27 mouse cellular contexts compared by ENCODE assay signal in genomic region chr9:99166946-99167345, GRCm38 (mm10). TPM values are rescaled to one million over a fixed set of nuclear protein-coding genes. Genes with fewer than 3 reads are reported as not detected.
DNase-seq lines count a peak whose midpoint lies in the region; ATAC-seq and TF ChIP-seq lines count a peak whose summit lies in the region.
"Had no signal": no experiment of that assay in that cellular context is flagged by ENCODE, and none has a peak within 500 bp of the region (broad histone marks: within the 10 kb centered on the region; RNA-seq: fewer than 3 reads in every experiment).

No protein-coding gene starts in this region.

- no peak overlapping the region for H3K9ac ChIP-seq in forebrain, postnatal 0 days
- no peak overlapping the region for H3K9ac ChIP-seq in lung, embryonic 16.5 days (ENCODE audit: low read length)
- H3K9ac ChIP-seq in embryonic facial prominence, embryonic 13.5 days, result no peak overlapping the region
- no peak overlapping the region for H3K9ac ChIP-seq in forebrain, embryonic 14.5 days (ENCODE audit: low read length)
- H3K9ac ChIP-seq: hindbrain, embryonic 13.5 days; limb, embryonic 13.5 days; midbrain, embryonic 15.5 days had no signal

- H3K27me3 ChIP-seq in forebrain, embryonic 10.5 days (ENCODE audit: poor library complexity, severe bottlenecking), result peaks cover 6% of the 10 kb centered on the region; the same call in 1 of the 2 replicates
- no peaks in the 10 kb centered on the region for H3K27me3 ChIP-seq in forebrain, postnatal 0 days (ENCODE audit: insufficient read depth, low read length)
- H3K27me3 ChIP-seq in lung, embryonic 16.5 days (ENCODE audit: control insufficient read depth, insufficient read depth, low read depth, low read length), result no peaks in the 10 kb centered on the region
- H3K27me3 ChIP-seq in embryonic facial prominence, embryonic 13.5 days, result no peaks in the 10 kb centered on the region
- no peaks in the 10 kb centered on the region for H3K27me3 ChIP-seq in forebrain, embryonic 14.5 days (replicated peaks; ENCODE audit: control insufficient read depth, insufficient read depth, low read length)
- H3K27me3 ChIP-seq: limb, embryonic 13.5 days; megakaryocyte, embryonic 14.5 days; midbrain, embryonic 15.5 days had no signal

- H3K9me3 ChIP-seq in forebrain, embryonic 10.5 days, result no peaks in the 10 kb centered on the region
- no peaks in the 10 kb centered on the region for H3K9me3 ChIP-seq in forebrain, postnatal 0 days (ENCODE audit: low read length)
- H3K9me3 ChIP-seq in lung, embryonic 16.5 days (ENCODE audit: control insufficient read depth, low read length), result no peaks in the 10 kb centered on the region
- no peaks in the 10 kb centered on the region for H3K9me3 ChIP-seq in embryonic facial prominence, embryonic 13.5 days
- H3K9me3 ChIP-seq in forebrain, embryonic 14.5 days (replicated peaks; ENCODE audit: control insufficient read depth, low read length), result no peaks in the 10 kb centered on the region
- H3K9me3 ChIP-seq: G1E; hindbrain, embryonic 13.5 days; limb, embryonic 13.5 days; megakaryocyte, embryonic 14.5 days; midbrain, embryonic 15.5 days had no signal

- no peaks in the 10 kb centered on the region for H3K36me3 ChIP-seq in forebrain, embryonic 10.5 days (replicated peaks)
- H3K36me3 ChIP-seq in forebrain, postnatal 0 days (ENCODE audit: insufficient read depth), result no peaks in the 10 kb centered on the region
- no peaks in the 10 kb centered on the region for H3K36me3 ChIP-seq in lung, embryonic 16.5 days (ENCODE audit: control insufficient read depth, insufficient read depth, low read length)
- no peaks in the 10 kb centered on the region for H3K36me3 ChIP-seq in embryonic facial prominence, embryonic 13.5 days
- no peaks in the 10 kb centered on the region for H3K36me3 ChIP-seq in forebrain, embryonic 14.5 days (ENCODE audit: control insufficient read depth, insufficient read depth, low read length)
- H3K36me3 ChIP-seq: G1E; hindbrain, embryonic 13.5 days; limb, embryonic 13.5 days; midbrain, embryonic 15.5 days had no signal

- no peak for DNase-seq in forebrain, embryonic 10.5 days (ENCODE audit: extremely low spot score, low spot score)
- DNase-seq in forebrain, postnatal 0 days, result no peak
- DNase-seq in lung, postnatal 10 days, result no peak
- DNase-seq in urinary bladder, postnatal 14 days (ENCODE audit: low spot score), result peak; percentile 76
- DNase-seq in forebrain, embryonic 14.5 days (ENCODE audit: low spot score), result no peak
- no peak for DNase-seq in layer of hippocampus, postnatal 10 days (ENCODE audit: low spot score in 2 of 2)
- DNase-seq: adrenal gland, postnatal 14 days; cerebellum, adult 11 months; cerebellum, postnatal 14 days; gastrocnemius, adult 2 months; heart, postnatal 10 days; kidney, adult 9 months; kidney, postnatal 4 days; layer of hippocampus, adult 9-11 months; thymus, adult 18-20 months had no signal

- no peak overlapping the region for H3K4me3 ChIP-seq in forebrain, embryonic 10.5 days
- H3K4me3 ChIP-seq in forebrain, postnatal 0 days (ENCODE audit: low read depth, low read length), result no peak overlapping the region
- no peak overlapping the region for H3K4me3 ChIP-seq in lung, embryonic 16.5 days (ENCODE audit: low read length)
- no peak overlapping the region for H3K4me3 ChIP-seq in embryonic facial prominence, embryonic 13.5 days
- H3K4me3 ChIP-seq in forebrain, embryonic 14.5 days (ENCODE audit: low read depth, low read length), result no peak overlapping the region
- H3K4me3 ChIP-seq: gastrocnemius, adult 2 months; hindbrain, embryonic 13.5 days; limb, embryonic 13.5 days; megakaryocyte, embryonic 14.5 days; midbrain, embryonic 15.5 days; myocyte had no signal

- WGBS in forebrain, embryonic 10.5 days, result 64% methylated on average over 5 of the region's 5 CpGs
- WGBS in forebrain, postnatal 0 days, result 62% methylated on average over 5 of the region's 5 CpGs
- 58% methylated on average over 5 of the region's 5 CpGs for WGBS in lung, embryonic 16.5 days
- 43% methylated on average over 5 of the region's 5 CpGs for WGBS in embryonic facial prominence, embryonic 13.5 days
- WGBS in forebrain, embryonic 14.5 days, result 65% methylated on average over 5 of the region's 5 CpGs

- H3K4me2 ChIP-seq in forebrain, postnatal 0 days (ENCODE audit: low read depth), result no peak overlapping the region
- H3K4me2 ChIP-seq in lung, embryonic 16.5 days (ENCODE audit: low read depth, low read length), result 0 out of 2 replicates have a peak overlapping the region, but pooled peaks have one; percentile 23
- no peak overlapping the region for H3K4me2 ChIP-seq in embryonic facial prominence, embryonic 13.5 days
- no peak overlapping the region for H3K4me2 ChIP-seq in forebrain, embryonic 14.5 days (ENCODE audit: low read length)
- H3K4me2 ChIP-seq: heart, embryonic 11.5 days; hindbrain, embryonic 13.5 days; limb, embryonic 13.5 days; midbrain, embryonic 15.5 days had no signal

- ATAC-seq in forebrain, postnatal 0 days, result no peak
- ATAC-seq in lung, embryonic 16.5 days (ENCODE audit: low read depth), result peak; percentile 15; the same call in 1 of the 2 replicates
- ATAC-seq in embryonic facial prominence, embryonic 13.5 days (ENCODE audit: insufficient number of reproducible peaks, insufficient read depth, low FRiP score, low TSS enrichment, low read depth), result no peak
- no peak for ATAC-seq in forebrain, embryonic 14.5 days
- ATAC-seq: activated CD4-positive, CD25-positive, alpha-beta regulatory T cell, adult 4 months; CD4-positive, CD25-positive, alpha-beta regulatory T cell, adult 4 months; inflammation-experienced regulatory T-cells, adult 6 months; midbrain, embryonic 15.5 days had no signal

- peaks cover 50% of the 10 kb centered on the region for H3K4me1 ChIP-seq in forebrain, embryonic 10.5 days
- no peaks in the 10 kb centered on the region for H3K4me1 ChIP-seq in forebrain, postnatal 0 days (ENCODE audit: insufficient read depth)
- no peaks in the 10 kb centered on the region for H3K4me1 ChIP-seq in lung, embryonic 16.5 days (replicated peaks; ENCODE audit: control insufficient read depth, insufficient read depth, low read length)
- H3K4me1 ChIP-seq in embryonic facial prominence, embryonic 13.5 days, result peaks cover 27% of the 10 kb centered on the region
- H3K4me1 ChIP-seq in forebrain, embryonic 14.5 days (ENCODE audit: control insufficient read depth, insufficient read depth, low read length), result peaks cover 11% of the 10 kb centered on the region

- 0 out of 2 replicates have a peak overlapping the region, but pooled peaks have one; percentile 51 for H3K27ac ChIP-seq in forebrain, embryonic 10.5 days
- no peak overlapping the region for H3K27ac ChIP-seq in forebrain, postnatal 0 days (ENCODE audit: low read depth, low read length)
- no peak overlapping the region for H3K27ac ChIP-seq in lung, embryonic 16.5 days (ENCODE audit: low read length)
- peak overlapping the region; percentile 65 for H3K27ac ChIP-seq in embryonic facial prominence, embryonic 13.5 days
- no peak overlapping the region for H3K27ac ChIP-seq in forebrain, embryonic 14.5 days (ENCODE audit: low read depth, low read length)
- H3K27ac ChIP-seq: gastrocnemius, adult 2 months; hindbrain, embryonic 13.5 days; midbrain, embryonic 15.5 days had no signal

- TF ChIP-seq CTCF in forebrain, postnatal 0 days (IDR thresholded peaks at IDR 0.05; ENCODE audit: low read depth), result no peak

RNA-seq across cellular contexts. Expression of gene Pik3cb, which starts 26.5 kb away (rescaled TPM):
- polyA plus RNA-seq in forebrain, embryonic 10.5 days (2016; fragmentation: Nextera tagmentation; extraction: Ambion mirVana), result 1.9 and 2.2 TPM in 2 replicates
- total RNA-seq in forebrain, postnatal 0 days (2014; rRNA removed), result 5.4 and 5.7 TPM in 2 replicates
- polyA plus RNA-seq in forebrain, postnatal 0 days (2015; fragmentation: Nextera tagmentation; extraction: Ambion mirVana), result 2.1 and 2.2 TPM in 2 replicates
- polyA plus RNA-seq in lung, embryonic 16.5 days (2015; fragmentation: Nextera tagmentation; extraction: Ambion mirVana), result 1.3 and 1.6 TPM in 2 replicates
- 1.6 and 2.6 TPM in 2 replicates for polyA plus RNA-seq in embryonic facial prominence, embryonic 13.5 days (2015; fragmentation: Nextera tagmentation; extraction: Ambion mirVana)
- polyA plus RNA-seq in forebrain, embryonic 14.5 days (2014; fragmentation: Nextera tagmentation; extraction: Ambion mirVana), result 5.0 and 5.2 TPM in 2 replicates
- total RNA-seq in layer of hippocampus, postnatal 10 days (2021), result 10 to 100 TPM; 22.5 to 23.2 TPM

Comparison
In these comparisons a context has a peak if more than half of its experiments do, and no peak if none do; other contexts are left out.
1. H3K27ac ChIP-seq: peak in forebrain, embryonic 10.5 days (single experiment) and embryonic facial prominence, embryonic 13.5 days (single experiment); none in forebrain, postnatal 0 days (single experiment), lung, embryonic 16.5 days (single experiment) and forebrain, embryonic 14.5 days (single experiment).